In the genomic region with DNA sequence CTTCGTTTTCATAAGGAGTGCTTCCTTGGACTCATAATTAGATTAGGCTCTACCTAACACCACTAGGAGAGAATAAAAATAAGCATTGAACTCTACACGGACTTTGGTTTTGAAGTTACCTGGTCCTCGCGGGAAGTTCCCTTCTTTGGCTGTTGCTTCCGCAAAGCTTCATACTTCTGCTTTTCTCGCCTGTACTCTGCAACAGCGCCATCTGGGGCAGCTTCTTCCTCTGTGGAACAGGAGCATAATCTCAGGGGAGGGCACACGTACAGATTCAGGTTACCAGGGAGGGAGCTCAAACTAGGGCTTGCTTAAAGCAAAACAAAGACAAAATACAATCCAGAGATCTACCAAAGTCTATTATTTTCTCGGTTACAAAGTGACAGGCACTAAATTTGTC, we compare ENCODE assay signal across 21 mouse cellular contexts.
DNase-seq lines count a peak whose midpoint lies in the region; ATAC-seq and TF ChIP-seq lines count a peak whose summit lies in the region.
"Had no signal": no experiment of that assay in that cellular context is flagged by ENCODE, and none has a peak within 500 bp of the region (broad histone marks: within the 10 kb centered on the region; RNA-seq: fewer than 3 reads in every experiment).

No protein-coding gene starts in this region.

- intact Hi-C loops in heart, postnatal 14 days (cut with DNase I) = no loop called here

- no peak overlapping the region for H3K27ac ChIP-seq in midbrain, embryonic 14.5 days (replicated peaks; ENCODE audit: low read depth, low read length)
- H3K27ac ChIP-seq in midbrain, embryonic 13.5 days = no peak overlapping the region
- H3K27ac ChIP-seq: embryonic facial prominence, embryonic 13.5 days; gastrocnemius, adult 2 months; heart, embryonic 13.5 days; limb, embryonic 13.5 days; stomach, postnatal 0 days had no signal

- no peak overlapping the region for H3K4me3 ChIP-seq in midbrain, embryonic 14.5 days (replicated peaks; ENCODE audit: low read depth, low read length)
- H3K4me3 ChIP-seq in midbrain, embryonic 13.5 days (replicated peaks) = no peak overlapping the region
- peak overlapping the region; percentile 61 for H3K4me3 ChIP-seq in E14TG2a.4 (replicated peaks; ENCODE audit: low read length)
- H3K4me3 ChIP-seq: embryonic facial prominence, embryonic 13.5 days; gastrocnemius, adult 2 months; heart, embryonic 13.5 days; limb, embryonic 13.5 days had no signal

- WGBS in midbrain, embryonic 14.5 days = 93% methylated on average over 9 of the region's 9 CpGs
- 95% methylated on average over 9 of the region's 9 CpGs for WGBS in midbrain, embryonic 13.5 days

- H3K27me3 ChIP-seq in midbrain, embryonic 14.5 days (ENCODE audit: control insufficient read depth, insufficient read depth, low read length) = no peaks in the 10 kb centered on the region
- no peaks in the 10 kb centered on the region for H3K27me3 ChIP-seq in midbrain, embryonic 13.5 days
- no peaks in the 10 kb centered on the region for H3K27me3 ChIP-seq in E14TG2a.4 (ENCODE audit: insufficient read depth, low read length)
- H3K27me3 ChIP-seq: embryonic facial prominence, embryonic 13.5 days; heart, embryonic 13.5 days; limb, embryonic 13.5 days had no signal

- peak; percentile 24 for TF ChIP-seq CTCF in E14TG2a.4 (conservative IDR thresholded peaks at IDR 0.05; ENCODE audit: low read length)

- H3K36me3 ChIP-seq in midbrain, embryonic 14.5 days (ENCODE audit: control insufficient read depth, insufficient read depth, low read length) = peaks cover 14% of the 10 kb centered on the region; the same call in 1 of the 2 replicates
- H3K36me3 ChIP-seq in midbrain, embryonic 13.5 days = peaks cover 17% of the 10 kb centered on the region
- H3K36me3 ChIP-seq in E14TG2a.4 (ENCODE audit: insufficient read depth, low read length) = peaks cover 20% of the 10 kb centered on the region

- no peak for ATAC-seq in midbrain, embryonic 14.5 days (ENCODE audit: low FRiP score, low TSS enrichment)
- ATAC-seq in midbrain, embryonic 13.5 days = no peak
- ATAC-seq: hindbrain, embryonic 16.5 days had no signal

- DNase-seq in midbrain, embryonic 14.5 days = peak; percentile 5
- DNase-seq in ZHBTc4 (ENCODE audit: low read depth, low spot score) = peak; percentile 79
- peak; percentile 29 for DNase-seq in testis, postnatal 14 days (ENCODE audit: low spot score)
- no peak for DNase-seq in yolk sac, embryonic 10.5 days (ENCODE audit: low spot score)
- no peak for DNase-seq in heart, postnatal 14 days
- DNase-seq: adrenal gland, adult 2 months; cerebellum, adult 2 months; gastrocnemius, adult 2 months; heart, adult 11 months; heart, postnatal 4 days; kidney, adult 18-20 months; kidney, postnatal 25 days; lung, adult 18-20 months; lung, postnatal 36 days had no signal

- H3K4me1 ChIP-seq in midbrain, embryonic 14.5 days (ENCODE audit: control insufficient read depth, insufficient read depth, low read length) = no peaks in the 10 kb centered on the region
- no peaks in the 10 kb centered on the region for H3K4me1 ChIP-seq in midbrain, embryonic 13.5 days (replicated peaks)
- H3K4me1 ChIP-seq in E14TG2a.4 (replicated peaks; ENCODE audit: low read depth, low read length) = no peaks in the 10 kb centered on the region
- H3K4me1 ChIP-seq: embryonic facial prominence, embryonic 13.5 days; limb, embryonic 13.5 days had no signal

- no peak overlapping the region for H3K4me2 ChIP-seq in midbrain, embryonic 14.5 days (ENCODE audit: low read length)
- H3K4me2 ChIP-seq in midbrain, embryonic 13.5 days (replicated peaks) = no peak overlapping the region
- H3K4me2 ChIP-seq: embryonic facial prominence, embryonic 13.5 days; heart, embryonic 13.5 days; limb, embryonic 13.5 days had no signal

- no peak overlapping the region for H3K9ac ChIP-seq in midbrain, embryonic 14.5 days (replicated peaks; ENCODE audit: low read length)
- no peak overlapping the region for H3K9ac ChIP-seq in midbrain, embryonic 13.5 days (replicated peaks)
- H3K9ac ChIP-seq: embryonic facial prominence, embryonic 13.5 days; heart, embryonic 13.5 days; limb, embryonic 13.5 days had no signal

- no peaks in the 10 kb centered on the region for H3K9me3 ChIP-seq in midbrain, embryonic 14.5 days (ENCODE audit: control insufficient read depth, low read length)
- no peaks in the 10 kb centered on the region for H3K9me3 ChIP-seq in midbrain, embryonic 13.5 days
- H3K9me3 ChIP-seq in E14TG2a.4 (ENCODE audit: low read length) = peaks cover 15% of the 10 kb centered on the region
- H3K9me3 ChIP-seq: embryonic facial prominence, embryonic 13.5 days; heart, embryonic 13.5 days; limb, embryonic 13.5 days had no signal

Comparison
In these comparisons a context has a peak if more than half of its experiments do, and no peak if none do; other contexts are left out.
1. DNase-seq: peak in midbrain, embryonic 14.5 days (single experiment), ZHBTc4 (single experiment) and testis, postnatal 14 days (single experiment); none in yolk sac, embryonic 10.5 days (single experiment) and heart, postnatal 14 days (0 of 2).